Mouse (Mus musculus) embryo, embryonic 10.5 days (tissue): ENCODE measurements around the gene Fbxo40.

Experiments
- DNase-seq: peaks from one replicate; pipeline ENCODE4 v3.0.0-alpha.2; 2015; ENCODE audit warnings: low spot score

Fbxo40 gene

GRCm38 (mm10) chr16:36946459-36947159 is 43.7 kb downstream of the Fbxo40 start:
- no peak for DNase-seq

- peak; percentile 3 for DNase-seq
Measured at GRCm38 (mm10) chr16:36944895-36945424, 45.3 kb downstream of the Fbxo40 start.

- DNase-seq, result no peak
Measured at GRCm38 (mm10) chr16:36943591-36943990, 46.7 kb downstream of the Fbxo40 start.

- no peak for DNase-seq
Measured at GRCm38 (mm10) chr16:36941895-36942294, 48.4 kb downstream of the Fbxo40 start.

GRCm38 (mm10) chr16:36941137-36941727 is 49.0 kb downstream of the Fbxo40 start:
- no peak for DNase-seq

DNA sequence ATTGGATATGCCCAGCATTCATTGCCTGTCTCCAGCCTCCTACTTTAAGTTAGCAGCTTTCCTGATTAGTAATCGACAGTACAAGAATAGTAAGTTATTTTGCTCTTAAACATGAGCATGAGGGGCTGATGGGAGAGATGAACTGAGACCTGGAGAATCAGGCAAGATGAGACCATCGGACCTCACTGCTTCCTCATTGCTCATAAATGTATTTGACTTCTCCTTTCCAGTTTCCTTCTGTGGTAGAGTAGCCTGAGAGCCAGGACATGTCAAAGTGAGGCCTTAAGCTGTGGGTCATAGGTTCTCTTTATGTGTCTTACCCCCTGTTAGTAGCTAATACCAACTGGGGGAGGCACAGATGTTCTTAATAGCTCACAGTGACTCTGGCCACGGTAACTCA is 54.5 kb downstream of the Fbxo40 start:
- DNase-seq, result no peak

DNA sequence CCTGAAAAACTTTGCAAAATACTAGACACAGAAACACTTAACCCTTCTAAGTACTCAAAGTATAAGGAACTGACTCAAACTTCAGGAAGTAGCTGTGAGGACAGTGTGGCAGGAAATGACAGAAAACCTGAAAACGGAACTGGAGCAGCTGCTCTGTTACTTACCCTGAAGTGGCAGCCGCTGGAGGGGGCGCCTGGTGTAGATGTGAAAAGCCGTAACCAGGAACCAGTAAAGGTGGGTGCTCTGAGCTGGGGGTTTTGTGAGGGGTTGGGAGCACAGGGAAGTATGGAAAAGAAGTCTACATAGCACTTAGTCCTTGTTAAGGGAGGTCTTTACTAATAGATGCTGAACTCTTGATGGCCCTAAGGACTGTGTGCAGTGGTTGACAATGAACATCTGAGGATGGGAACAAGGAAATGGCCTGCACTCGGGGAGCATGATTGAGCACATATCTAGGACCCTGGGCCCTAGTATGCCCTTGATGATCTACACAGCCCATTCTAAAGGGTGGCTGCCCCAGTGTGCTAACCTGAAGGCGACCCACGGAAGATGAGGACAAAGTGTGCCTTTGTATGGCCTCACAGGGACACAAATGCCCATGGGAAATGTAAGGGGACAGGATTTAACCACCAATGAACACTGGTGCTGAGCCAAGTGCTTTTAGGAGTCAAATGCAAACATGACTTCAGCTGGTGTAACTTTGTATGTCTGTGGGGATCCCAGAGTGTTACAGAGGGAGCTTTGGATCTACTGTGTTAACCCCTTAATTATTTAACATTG is 55.2 kb downstream of the Fbxo40 start, which contains the start of gene Hcls1:
TSS of gene Hcls1 (plus strand) at position 143 of the 780 bp plus-strand sequence.
- no peak for DNase-seq

- DNase-seq, result no peak
Measured at GRCm38 (mm10) chr16:36934131-36934840, 56.0 kb downstream of the Fbxo40 start.

DNA sequence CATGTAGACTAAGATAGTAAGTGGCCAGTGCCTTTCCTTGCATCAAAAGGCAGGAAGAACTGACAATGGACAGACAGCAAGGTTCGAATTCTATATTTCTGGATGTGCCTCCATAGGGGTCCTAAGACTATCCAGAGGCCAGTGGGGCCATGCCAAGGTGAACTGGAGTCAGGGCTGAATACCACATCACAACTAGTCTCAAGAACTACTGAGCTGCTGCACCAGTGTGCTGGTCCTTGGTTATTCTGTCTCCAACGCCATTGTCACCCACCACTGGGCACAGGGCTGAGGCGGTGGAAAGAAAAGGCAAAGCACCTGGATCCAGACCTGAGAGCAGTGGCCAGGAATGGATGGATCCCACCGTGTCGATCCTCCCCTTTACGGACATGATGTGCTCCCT is 57.7 kb downstream of the Fbxo40 start:
- DNase-seq, result no peak

GRCm38 (mm10) chr16:36931976-36932375 is 58.3 kb downstream of the Fbxo40 start:
- no peak for DNase-seq

DNA sequence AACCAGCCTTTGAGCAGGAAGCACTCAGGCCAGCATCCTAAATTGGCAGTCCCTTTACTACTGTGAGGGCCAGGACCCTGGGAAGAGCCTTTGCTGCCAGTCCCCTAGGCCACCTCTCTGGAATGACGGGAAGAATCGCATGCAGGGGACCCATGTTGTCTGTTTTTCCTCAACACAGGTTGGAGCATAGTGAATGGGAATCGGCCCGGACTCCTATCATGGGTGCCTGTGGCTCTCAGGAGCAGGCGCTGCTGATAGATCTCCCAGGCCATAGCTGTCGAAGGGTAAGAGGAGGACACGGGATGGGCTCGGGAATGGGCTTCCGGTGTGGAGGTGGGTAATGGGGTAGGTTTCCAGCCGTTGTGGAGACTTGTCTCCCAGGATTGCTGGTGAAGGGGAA is 58.9 kb downstream of the Fbxo40 start:
- no peak for DNase-seq

GRCm38 (mm10) chr16:36930231-36931136 is 59.8 kb downstream of the Fbxo40 start:
- no peak for DNase-seq

DNA sequence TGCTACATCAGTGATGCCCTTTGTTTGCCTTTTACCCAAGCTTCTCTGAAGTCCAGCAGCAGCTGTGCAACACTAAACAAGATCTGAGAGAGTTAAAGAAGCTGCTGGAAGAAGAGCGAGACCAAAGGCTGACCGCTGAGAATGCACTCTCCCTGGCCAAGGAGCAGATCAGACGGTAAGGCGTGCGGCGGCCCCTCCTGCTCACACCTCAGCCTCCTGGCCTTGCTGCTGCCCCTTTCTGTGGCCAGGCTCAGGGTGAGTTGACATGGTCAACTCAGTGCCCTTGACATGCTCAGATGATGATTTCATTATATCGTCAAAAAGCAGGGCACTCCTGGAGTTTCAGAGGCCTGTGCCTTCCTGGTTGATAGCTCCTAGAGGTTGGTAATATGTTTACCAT is 61.1 kb downstream of the Fbxo40 start:
- DNase-seq, result no peak

- no peak for DNase-seq
Measured at GRCm38 (mm10) chr16:36928106-36928500, 62.2 kb downstream of the Fbxo40 start.

- no peak for DNase-seq
Measured at GRCm38 (mm10) chr16:36927495-36928105, 62.7 kb downstream of the Fbxo40 start.

GRCm38 (mm10) chr16:36926514-36927447 is 63.5 kb downstream of the Fbxo40 start:
- DNase-seq, result no peak

DNA sequence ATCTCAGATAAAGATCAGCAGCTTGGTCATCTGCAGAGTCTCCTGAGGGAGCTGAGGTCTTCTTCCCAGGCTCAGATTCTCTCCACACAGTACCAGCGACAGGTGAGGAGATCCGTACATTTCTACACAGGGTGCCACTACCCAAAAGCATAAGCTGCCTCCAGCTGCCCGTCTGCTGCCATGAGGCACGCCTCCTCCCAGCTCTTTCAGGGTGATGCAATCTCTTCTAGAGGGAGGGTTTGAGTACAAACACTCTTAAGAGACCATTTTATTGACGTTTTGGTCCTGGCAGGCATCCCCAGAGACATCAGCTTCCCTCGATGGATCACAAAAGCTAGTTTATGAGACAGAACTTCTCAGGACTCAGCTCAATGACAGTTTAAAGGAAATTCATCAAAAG is 64.5 kb downstream of the Fbxo40 start:
- no peak for DNase-seq

GRCm38 (mm10) chr16:36925351-36925750 is 64.9 kb downstream of the Fbxo40 start:
- no peak for DNase-seq

- DNase-seq, result no peak
Measured at GRCm38 (mm10) chr16:36924312-36924711, 66.0 kb downstream of the Fbxo40 start.
